Mouse (Mus musculus) thymus, adult 2 months (tissue): ENCODE data around the gene Zfp651.

Experiments used
- CTCF ChIP-seq: fragments of 200-500 bp; IDR thresholded peaks from 2 replicates; pipeline ENCODE4 v1.5.1; 2012; ENCODE audit warnings: mild to moderate bottlenecking, control low read depth, low read length, moderate library complexity, borderline replicate concordance; ENCODE audit not compliant: control insufficient read depth, poor library complexity, insufficient read depth; ENCODE audit errors: extremely low read depth
- POLR2A ChIP-seq: fragments of 200-500 bp; IDR thresholded peaks from 2 replicates; pipeline ENCODE4 v1.6.1; 2012; ENCODE audit warnings: mild to moderate bottlenecking, low read length, control low read depth, moderate library complexity; ENCODE audit not compliant: control insufficient read depth, poor library complexity, insufficient read depth; ENCODE audit errors: extremely low read depth

DNA sequence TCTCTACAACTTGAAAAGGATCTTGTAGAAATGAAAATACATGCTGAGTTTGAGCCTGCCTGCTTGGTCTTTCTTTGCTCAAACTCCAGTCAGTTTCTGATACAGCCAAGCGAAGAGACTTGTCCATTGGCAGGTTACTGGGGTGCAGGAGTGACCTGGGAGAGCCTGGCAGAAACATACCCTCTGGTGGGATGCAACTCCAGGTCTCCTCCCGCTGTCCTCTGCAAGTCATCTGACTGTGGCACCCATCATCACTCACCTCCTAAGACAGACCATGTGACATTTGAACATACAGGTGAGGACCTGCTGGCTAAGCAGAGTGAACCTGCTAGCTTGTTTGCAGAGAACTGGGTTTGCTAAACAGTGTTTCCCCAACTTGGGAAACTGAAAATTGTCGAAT is 2.3 kb upstream of the Zfp651 start:
- TF ChIP-seq POLR2A (no peak), CTCF (no peak)
